Mouse (Mus musculus) left cerebral cortex, postnatal 36 days (tissue): ENCODE results near the gene Clcnkb. TPM values are rescaled to one million over a fixed set of nuclear protein-coding genes. Genes with fewer than 3 reads are reported as not detected.

ENCODE experiments used
- DNase-seq, 2 experiments: peaks; one replicate each; pipeline ENCODE4 v3.0.0; 2021 to 2022; ENCODE audit warnings: low spot score in 2 of 2, mixed read lengths in 1 of 2
- intact Hi-C: fragments of 180-260 bp; cut with DNase I; formaldehyde crosslinking; loops from one replicate; pipeline ENCODE4 v1.15.1; 2025
- total RNA-seq, 2 experiments: library from RNA; stranded (reverse); gene quantifications; 2 replicates each; pipeline ENCODE4 v1.2.3; 2021

Clcnkb gene
- total RNA-seq, result under 1 TPM in 1 of 2 experiments, not detected in 1; 0.84 TPM

DNA sequence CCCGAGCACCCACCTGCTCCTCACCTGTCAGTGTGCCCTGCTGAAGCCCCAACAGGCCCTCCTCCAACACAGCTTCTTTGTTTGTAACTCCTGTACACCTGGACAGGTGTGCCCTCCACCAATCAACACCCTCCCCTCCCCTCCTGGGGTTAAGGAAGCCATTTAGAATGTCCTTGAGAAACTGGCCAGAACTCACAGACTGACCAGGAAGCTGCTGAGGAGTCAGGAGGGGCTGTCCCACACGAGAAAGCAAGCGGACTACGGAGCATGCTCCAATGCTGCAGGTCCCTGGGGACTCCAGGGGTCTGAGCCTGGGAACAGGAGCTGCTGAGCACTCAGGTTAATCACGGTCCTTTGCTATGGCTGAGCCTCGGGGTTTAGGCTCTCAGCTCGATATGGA, at the start of gene Clcnkb:
Gene Clcnkb (minus strand): TSS at position 91 of the 400 bp plus-strand sequence.
- DNase-seq, result no peak
- intact Hi-C loops, result no loop called here

DNA sequence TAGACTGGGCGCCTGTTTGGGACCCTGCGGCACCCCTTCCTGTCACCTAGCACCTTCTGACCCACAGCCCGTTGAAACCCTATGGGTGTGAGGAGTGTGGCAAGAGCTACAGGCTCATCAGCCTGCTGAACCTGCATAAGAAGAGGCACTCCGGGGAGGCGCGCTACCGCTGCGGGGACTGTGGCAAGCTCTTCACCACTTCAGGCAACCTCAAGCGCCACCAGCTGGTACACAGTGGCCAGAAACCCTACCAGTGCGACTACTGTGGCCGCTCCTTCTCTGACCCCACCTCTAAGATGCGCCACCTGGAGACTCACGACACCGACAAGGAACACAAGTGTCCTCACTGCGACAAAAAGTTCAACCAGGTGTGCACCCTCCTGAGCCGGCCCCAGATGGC, 48.9 kb upstream of the Clcnkb start:
- intact Hi-C loops, result no loop called here
- no peak for DNase-seq

DNA sequence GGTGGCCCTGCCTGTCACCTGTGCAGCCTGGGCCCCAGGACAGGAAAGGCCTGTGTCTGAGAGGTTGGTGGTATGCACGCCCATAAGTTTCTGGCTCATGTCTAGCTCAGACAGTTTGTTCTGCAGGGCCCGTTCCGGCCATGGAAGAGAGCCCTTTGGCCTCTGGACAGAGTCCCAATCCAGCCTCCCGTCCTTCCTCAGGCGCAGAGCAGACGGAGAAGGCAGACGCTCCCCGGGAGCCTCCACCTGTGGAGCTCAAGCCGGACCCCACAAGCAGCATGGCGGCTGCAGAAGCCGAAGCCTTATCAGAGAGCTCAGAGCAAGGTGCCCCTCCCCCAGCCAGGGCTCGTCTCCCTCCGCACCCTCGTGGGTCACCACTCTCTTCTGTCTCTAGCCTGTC, 47.7 kb upstream of the Clcnkb start:
- no peak for DNase-seq
- intact Hi-C loops, result no loop called here

DNA sequence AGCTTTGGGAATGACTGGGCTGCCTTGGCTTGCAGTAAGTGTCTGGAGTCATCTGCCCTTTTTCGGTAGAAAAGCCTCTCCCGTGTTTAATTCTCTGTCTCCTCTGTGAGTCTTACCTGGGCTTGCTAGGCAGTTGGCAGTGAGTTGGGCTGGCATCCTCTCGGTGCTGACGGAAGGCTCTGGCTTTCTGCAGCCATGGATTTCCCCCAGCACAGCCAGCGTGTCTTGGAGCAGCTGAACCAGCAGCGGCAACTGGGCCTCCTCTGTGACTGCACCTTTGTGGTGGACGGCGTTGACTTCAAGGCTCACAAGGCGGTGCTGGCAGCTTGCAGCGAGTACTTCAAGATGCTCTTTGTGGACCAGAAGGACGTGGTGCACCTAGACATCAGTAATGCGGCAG, 45.8 kb upstream of the Clcnkb start:
- intact Hi-C loops, result no loop called here
- DNase-seq, result no peak

DNA sequence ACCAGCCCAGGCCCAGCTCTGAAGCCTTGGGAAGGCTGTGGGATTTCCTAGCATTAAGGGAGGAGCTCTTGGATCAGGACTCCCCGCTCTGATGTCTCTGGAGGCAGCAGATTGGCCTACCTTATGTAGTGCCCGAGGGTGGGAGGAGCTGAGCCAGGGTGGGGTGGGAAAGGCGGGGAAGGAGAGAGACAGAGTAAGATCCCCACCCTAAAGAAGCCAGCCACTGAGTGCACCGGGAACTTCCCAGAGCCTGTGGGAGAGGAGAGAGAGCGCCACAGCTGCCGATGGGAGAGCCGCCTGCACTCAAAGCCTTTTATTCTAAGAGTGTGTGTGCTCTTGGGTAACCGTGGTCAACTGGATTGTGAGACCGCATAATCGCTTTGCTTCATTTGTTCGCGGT, 45.3 kb upstream of the Clcnkb start:
- no peak for DNase-seq
- intact Hi-C loops, result no loop called here

DNA sequence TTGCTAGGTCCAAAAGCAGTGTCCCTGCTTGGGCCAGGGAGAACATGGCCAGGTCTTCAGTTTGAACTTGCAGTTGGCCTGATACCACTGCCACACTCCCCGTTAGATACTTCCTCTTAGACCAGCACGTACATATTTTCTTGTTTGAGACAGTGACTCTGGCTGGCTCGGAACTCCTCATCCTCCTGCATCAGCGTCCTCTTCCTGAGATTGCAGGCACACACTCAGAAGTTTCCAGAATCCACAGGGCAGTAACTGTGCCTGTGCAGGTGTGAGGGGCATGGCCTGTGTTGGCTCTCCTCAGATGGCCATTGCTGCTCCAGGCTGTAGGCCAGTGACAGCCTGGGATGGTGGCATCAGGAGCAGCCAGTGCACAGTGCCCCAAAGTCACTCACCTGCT, 44.7 kb upstream of the Clcnkb start:
- DNase-seq, result no peak
- intact Hi-C loops, result no loop called here

DNA sequence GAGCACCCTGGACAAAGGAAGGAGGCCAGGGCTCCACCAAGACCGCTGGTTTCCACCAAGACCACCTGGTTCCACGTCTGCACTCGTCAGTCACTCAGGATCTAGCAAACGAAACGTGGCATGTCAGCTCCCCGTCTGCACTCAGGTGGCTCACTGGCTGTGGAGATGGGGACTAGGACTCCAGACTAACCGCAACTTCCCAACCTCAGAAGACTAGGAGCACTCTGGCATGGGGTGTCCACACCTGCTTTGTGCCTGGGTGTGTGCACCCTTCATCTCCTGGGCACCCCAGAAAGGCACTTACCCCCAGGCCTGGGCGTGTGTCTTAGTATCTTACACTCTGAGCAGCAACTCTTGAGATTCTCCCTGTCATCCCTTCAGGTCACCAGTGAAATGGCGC, 44.0 kb upstream of the Clcnkb start:
- DNase-seq, result no peak
- intact Hi-C loops, result no loop called here

DNA sequence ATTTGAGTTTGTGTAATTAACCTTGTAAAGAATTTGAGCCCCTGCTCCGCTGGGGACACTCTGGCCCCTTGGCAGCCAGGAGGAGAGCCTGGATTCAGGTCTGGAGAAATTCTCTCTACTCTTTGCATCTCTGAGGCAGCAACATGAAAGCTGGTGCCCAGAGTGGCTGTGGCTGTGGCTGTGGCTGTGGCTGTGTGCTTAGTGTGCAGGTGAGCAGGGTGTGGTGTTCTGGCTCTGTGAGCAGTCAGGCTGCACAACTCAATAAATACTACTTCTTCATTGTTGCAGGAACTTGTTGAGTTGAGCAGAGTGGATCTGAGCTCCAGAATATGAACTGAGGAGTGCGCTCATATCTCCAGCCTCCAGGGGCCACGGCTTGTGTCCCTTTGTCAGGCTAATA, 43.1 kb upstream of the Clcnkb start:
- intact Hi-C loops, result no loop called here
- DNase-seq, result no peak

DNA sequence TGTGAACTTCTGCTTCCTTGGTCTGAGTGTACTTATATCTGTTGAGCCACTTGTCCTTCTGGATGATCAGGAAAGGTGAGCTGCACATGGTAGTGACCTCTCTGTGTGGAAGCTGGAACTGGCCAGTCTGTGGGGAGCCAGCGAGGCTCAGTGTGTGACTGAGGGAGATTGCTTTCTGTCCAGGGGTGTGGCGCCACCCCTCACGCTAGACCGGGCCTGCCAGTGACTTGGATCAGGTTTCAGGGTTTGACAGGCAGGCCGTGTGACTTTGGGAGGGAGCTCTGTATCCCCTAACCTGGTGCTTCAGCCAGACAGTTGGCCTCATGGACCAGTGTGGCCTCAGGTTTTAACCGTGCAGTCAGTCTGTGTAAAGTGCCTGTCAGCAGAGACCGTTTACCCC, 42.4 kb upstream of the Clcnkb start:
- DNase-seq, result no peak

DNA sequence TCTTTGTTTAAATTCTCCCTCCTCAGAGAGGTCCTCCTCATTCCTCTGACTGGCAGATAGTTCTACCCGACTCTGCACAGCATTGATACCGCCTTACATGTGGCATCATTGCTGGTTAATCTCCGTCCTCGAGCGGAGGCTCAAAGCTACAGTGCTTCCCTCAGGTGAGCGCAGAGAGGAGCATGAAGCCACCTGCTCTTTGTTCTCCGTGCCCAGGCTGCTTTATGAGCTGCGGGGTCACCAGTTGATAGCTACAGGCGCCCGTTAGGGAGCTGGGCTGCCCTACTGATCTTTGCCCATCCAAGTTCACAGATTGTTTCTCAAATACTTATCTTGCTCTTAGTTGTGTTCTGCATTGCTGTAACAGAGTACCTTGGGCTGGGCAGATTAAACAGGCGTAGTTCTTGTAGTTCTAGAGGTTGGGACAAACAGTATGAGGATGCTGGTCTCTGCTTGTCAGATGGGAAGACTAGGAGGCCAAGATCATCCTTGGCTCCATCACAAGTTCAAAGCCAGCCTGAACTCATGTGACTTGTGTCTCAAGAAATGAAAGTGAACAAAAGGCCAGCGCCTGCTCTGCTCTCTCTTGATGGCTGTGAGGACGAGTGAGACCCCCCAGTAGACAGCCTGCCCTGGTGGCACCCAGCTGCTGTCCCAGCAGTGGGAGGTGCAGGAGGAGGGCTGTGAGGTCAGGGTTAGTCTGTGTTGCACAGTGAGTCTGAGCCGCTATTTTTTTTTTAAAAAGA, 40.6 kb upstream of the Clcnkb start:
- intact Hi-C loops, result no loop called here
- no peak for DNase-seq

More for the DNA sequence above, 42.4 kb upstream of the Clcnkb start:
- intact Hi-C loops, result no loop called here

DNA sequence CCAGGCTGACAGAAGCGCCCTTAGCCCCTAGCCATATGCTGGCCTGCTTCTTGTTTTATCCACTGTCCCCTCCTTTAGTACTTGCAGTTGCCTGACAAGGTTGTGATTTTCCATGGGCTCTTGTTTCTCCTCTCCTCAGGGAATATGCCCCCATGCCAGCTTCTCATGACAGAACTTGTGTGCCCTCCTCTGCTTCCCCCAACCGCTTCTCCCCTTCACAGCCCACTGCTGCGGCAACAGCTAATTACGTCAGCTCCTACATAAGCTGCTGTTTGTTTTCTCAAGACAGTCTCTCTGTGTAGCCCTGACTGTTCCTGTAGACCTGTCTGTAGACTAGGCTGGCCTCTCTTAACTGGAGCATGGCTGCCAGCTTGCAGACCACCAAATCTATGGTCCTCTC, 39.7 kb upstream of the Clcnkb start:
- intact Hi-C loops, result no loop called here
- DNase-seq, result no peak

DNA sequence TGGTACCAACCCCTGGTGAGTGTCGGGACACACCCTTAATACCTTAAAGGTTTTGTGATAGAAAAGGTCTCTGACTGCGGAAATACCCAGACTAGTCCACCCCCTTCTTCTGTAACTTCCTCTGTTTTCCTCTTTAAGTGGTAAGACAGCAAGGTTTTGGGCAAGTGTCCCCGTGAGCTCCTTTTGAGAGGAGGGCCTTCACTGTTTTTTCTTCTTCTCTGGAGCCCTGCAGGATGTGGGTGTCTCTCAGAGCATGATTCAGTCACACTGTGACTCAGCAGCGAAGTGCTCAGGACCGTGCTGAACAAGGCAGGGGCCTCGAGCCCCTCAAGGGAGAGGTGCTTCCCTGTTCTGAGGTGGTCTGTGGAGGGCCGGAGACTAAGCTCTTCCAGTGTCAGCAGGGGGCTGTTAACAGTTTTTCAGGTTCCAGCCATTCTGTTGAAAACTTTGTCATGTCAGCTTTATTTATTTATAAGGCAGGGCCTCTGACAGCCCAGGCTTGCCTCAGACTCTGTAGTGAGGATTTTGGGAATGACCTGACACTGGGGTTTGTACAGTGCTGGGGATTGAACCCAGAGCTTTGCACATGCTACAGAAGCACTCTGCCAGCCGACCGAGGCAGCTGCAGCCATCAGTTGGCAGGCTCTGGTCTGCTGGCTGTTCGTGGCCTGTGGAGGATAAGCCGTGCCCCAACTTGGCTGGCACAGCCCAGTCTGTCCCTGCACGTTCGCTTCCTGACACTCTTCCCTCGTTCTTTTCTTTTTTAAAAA, 39.0 kb upstream of the Clcnkb start:
- intact Hi-C loops, result no loop called here
- DNase-seq, result peak in 1 of 2 experiments; percentile 58

DNA sequence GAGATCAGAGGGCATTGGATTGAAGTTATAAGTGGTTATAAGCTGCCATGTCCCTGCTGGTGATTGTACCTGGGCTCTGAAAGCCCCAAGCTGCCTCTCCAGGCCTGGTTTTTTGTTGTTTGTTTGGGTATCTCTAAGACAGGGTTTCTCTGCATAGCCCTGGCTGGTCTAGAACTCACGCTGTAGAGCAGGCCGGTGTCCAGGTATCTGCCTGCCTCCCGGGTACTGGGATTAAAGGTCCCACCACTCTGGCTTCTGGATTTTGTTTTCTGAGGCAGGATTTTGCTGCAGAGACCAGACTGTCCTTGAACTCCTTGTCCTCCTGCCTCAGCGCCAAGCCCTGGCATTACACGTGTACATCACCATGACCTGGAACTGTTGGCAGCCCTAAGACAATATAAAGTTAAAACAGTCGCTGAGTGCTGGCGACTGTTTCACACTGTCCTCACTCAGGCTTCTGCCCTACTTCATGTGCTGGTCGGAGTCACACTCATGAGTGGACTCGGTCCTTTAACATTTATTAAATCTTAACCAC, 36.2 kb upstream of the Clcnkb start:
- intact Hi-C loops, result no loop called here
- no peak for DNase-seq

DNA sequence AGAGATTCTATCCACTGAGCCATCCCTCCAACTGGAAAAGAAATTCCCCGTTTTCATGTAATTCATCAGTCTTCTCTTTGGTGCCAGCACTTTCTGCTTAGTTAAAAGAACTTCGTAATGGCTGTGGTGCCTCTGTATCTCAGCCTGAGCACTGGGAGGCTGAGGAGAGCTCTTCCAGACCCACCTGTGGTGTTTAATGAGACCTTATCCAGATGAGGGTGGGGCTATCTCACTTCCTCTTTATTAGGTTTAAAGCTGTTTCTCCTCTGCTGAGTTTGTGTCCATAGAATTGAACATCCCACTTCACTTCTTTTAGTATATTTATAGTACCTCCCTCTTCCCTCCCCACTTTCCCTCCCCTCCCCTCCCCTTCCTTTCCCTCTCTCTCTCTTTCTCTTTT, 35.4 kb upstream of the Clcnkb start:
- intact Hi-C loops, result no loop called here
- DNase-seq, result no peak

DNA sequence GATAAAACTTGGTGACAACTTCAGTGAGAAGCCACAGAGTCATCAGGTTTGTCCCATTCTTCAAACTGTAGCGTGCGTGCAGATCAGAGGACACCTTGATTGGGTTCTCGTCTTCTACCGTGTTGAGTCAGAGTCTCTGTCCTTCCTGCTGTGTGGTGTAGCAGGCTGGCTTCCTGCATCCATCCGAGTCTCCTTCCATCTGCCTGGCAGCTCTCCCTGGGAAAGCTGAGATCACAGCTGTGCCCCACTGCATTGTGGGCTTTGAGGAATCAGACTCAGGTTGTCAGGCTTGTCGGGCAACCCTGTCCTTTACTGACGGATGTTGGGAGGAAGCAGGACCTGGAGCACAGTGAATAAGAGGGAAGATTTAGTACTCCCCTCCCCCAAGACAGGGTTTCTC, 30.4 kb upstream of the Clcnkb start:
- no peak for DNase-seq
- intact Hi-C loops, result no loop called here

DNA sequence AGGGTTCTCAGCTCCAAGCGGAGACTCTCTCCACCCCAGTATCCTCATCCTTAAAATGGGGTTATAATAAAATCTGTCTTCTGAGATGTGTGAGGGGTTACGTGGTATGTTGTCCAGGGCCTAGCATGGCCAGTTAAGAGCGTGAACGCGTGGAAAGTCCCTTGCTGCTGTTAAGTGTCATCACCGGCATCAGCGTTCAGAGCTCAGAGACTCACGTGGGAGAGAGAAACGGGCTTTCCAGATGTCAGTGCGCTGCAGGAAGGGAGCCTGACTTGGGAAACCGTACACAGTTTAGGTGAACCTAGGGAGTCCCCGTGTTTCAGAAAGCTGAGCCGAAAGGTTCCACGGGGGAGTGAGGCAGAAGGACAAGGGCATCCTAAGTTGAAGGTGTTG, 29.5 kb upstream of the Clcnkb start:
- DNase-seq, result no peak

DNA sequence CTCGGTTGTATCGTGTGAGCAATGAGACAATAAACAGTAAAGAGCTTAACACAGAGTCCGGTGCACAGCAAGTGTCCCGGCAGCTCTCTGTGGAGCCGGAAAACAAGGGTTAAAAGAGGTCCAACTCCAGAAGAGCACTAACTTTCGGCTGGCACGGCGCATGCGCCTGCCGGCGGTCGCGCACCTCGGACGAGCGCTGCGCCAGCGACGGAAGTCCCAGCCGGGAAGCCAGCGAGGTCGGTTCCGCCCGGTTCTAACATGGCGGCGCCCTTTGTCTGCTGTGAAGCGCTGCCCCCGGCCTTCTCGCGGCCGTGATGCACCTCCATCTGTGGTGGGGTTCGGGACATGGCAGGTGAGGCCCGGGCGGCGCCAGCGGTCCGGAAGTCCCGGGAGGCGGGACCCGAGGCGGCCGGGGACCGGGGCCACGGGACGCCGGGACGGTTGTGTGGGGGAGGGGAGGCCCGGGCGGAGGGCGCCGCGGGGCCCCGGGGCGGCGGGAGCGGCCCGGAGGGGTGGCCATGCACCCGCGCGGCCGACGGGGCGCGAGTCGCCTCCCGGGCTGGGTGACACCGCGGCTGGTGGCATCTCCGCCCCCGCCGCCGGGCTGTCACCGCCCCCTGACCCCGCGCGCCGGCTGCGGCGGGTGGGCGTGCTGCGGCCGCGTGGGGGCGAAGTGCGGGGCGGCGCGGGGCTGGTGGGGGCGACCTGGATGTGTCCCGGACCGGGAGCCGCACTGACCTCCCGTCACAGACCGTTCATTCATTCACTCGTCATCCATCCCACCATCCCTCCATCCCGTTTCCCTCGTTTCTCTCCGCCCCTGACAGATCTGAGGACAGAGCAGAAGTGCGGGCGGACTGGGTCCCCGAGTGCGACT, 28.9 kb upstream of the Clcnkb start, which contains the start of gene Zbtb17:
Gene Zbtb17 (plus strand): TSS at position 204 of the 877 bp plus-strand sequence.
- DNase-seq, result peak; percentile 88 to 92
- intact Hi-C loops, result no loop called here

More for the DNA sequence above, 29.5 kb upstream of the Clcnkb start:
- intact Hi-C loops, result no loop called here

DNA sequence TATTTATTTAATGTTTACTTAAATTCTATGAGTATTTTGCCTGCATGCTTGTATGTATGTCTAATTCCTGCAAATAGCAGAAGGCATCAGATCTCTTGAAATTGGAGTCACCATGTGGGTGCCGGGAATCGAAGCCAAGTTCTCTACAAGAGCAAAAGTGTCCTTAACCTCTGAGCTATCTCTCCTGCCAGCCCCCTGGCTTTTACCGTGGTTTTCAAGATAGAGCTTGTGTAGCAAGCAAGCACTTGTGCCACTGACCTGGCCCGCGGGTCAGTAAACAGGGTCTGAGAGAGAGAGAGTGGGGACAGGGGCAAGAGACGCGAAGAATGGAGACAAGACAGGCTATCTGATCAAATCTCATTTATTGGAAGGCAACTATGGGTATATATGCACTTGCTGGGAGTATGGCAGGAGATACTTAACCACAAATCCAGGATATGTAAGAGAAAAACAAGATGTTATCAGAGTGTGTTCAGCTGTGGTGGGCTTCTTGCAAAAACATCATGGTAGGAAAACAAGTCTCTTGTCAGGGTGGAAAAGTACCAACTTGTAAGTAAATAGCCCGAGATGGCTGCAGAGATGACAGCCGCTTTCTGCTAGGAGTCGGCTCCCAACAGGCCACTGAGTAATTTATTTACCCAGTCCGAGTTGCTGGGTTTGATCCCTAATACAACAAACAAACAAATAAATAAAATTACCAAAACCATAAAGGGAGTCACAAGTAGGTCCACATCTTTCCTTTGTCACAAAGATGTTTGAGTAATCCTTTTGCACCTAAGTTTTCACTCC, 28.0 kb upstream of the Clcnkb start:
- intact Hi-C loops, result no loop called here
- DNase-seq, result no peak

DNA sequence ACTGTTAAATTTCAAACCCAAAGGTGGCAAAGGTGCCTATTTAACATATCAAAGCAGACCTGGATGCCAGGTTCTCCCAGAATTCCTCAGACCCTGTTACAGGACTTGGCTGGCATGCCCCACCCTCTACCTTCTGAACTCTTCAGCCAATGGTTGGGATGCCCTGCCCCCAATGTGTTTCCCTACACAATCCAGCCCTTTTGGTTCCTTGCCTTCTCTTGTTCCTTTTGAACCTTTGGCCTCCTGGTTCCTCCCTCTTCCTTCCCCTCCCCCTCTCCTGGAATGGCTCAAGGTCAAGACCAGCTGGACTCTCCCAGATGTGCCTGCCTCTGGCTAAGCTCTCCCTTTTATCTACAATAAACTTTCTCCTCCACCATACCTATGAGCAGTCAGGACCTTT, 25.1 kb upstream of the Clcnkb start:
- intact Hi-C loops, result no loop called here
- no peak for DNase-seq
